In genomic region chr17:72445204-72446177, GRCm38 (mm10) we compare ENCODE assay signal across 21 mouse cellular contexts.
"Had no signal": no experiment of that assay in that cellular context is flagged by ENCODE, and none has a peak within 500 bp of the region (broad histone marks: within the 10 kb centered on the region; RNA-seq: fewer than 3 reads in every experiment).

No protein-coding gene starts in this region.

- DNase-seq: liver, postnatal 0 days; lung, adult 2 months; lung, postnatal 14 days; lung, postnatal 36 days; retina, postnatal 1 day; right cerebral cortex, adult 18-20 months; right cerebral cortex, postnatal 25 days; right cerebral cortex, postnatal 4 days; spleen, adult 18-20 months; thymus, adult 18-20 months; thymus, postnatal 14 days; thymus, postnatal 36 days had no signal

- H3K27me3 ChIP-seq: liver, embryonic 15.5 days; lung, embryonic 15.5 days; megakaryocyte, embryonic 14.5 days; midbrain, embryonic 13.5 days; midbrain, embryonic 15.5 days; neural tube, embryonic 12.5 days had no signal

- H3K9me3 ChIP-seq: liver, embryonic 15.5 days; lung, embryonic 15.5 days; midbrain, embryonic 13.5 days; midbrain, embryonic 15.5 days; neural tube, embryonic 12.5 days had no signal

- H3K4me2 ChIP-seq: liver, embryonic 15.5 days; lung, embryonic 15.5 days; midbrain, embryonic 11.5 days; midbrain, embryonic 13.5 days; midbrain, embryonic 15.5 days; neural tube, embryonic 12.5 days had no signal

- H3K4me3 ChIP-seq: liver, embryonic 15.5 days; lung, embryonic 15.5 days; megakaryocyte, embryonic 14.5 days; midbrain, embryonic 13.5 days; midbrain, embryonic 15.5 days; neural tube, embryonic 12.5 days had no signal

- H3K9ac ChIP-seq: liver, embryonic 15.5 days; liver, postnatal 0 days; lung, embryonic 15.5 days; midbrain, embryonic 13.5 days; midbrain, embryonic 15.5 days; neural tube, embryonic 12.5 days had no signal

- H3K4me1 ChIP-seq: liver, embryonic 15.5 days; lung, embryonic 15.5 days; megakaryocyte, embryonic 14.5 days; midbrain, embryonic 13.5 days; midbrain, embryonic 15.5 days; neural tube, embryonic 12.5 days had no signal

- ATAC-seq: liver, postnatal 0 days; lung, postnatal 0 days; midbrain, embryonic 13.5 days; midbrain, embryonic 15.5 days had no signal

- H3K27ac ChIP-seq: liver, embryonic 15.5 days; lung, embryonic 15.5 days; macrophage; midbrain, embryonic 13.5 days; midbrain, embryonic 15.5 days; neural tube, embryonic 12.5 days had no signal

- H3K36me3 ChIP-seq: liver, embryonic 15.5 days; lung, embryonic 15.5 days; midbrain, embryonic 13.5 days; midbrain, embryonic 15.5 days; neural tube, embryonic 12.5 days had no signal
